Mouse (Mus musculus) stomach, postnatal 0 days (tissue): ENCODE measurements around the gene Ddost.

Source experiments
- CTCF ChIP-seq: IDR thresholded peaks from 2 replicates; pipeline ENCODE4 v1.5.1; 2016; ENCODE audit warnings: antibody characterized with exemption, low read depth, mild to moderate bottlenecking, moderate library complexity
- EP300 ChIP-seq: optimal IDR thresholded peaks from 2 replicates; pipeline ENCODE3; 2016; ENCODE audit warnings: antibody characterized with exemption

- TF ChIP-seq CTCF, result no peak; the same call in 1 of the 2 replicates
- TF ChIP-seq EP300, result no peak
These were observed at the start of gene Ddost for GRCm38 (mm10) chr4:138304340-138305104.
